ENCODE assay signal across 9 mouse cellular contexts in the genomic region with DNA sequence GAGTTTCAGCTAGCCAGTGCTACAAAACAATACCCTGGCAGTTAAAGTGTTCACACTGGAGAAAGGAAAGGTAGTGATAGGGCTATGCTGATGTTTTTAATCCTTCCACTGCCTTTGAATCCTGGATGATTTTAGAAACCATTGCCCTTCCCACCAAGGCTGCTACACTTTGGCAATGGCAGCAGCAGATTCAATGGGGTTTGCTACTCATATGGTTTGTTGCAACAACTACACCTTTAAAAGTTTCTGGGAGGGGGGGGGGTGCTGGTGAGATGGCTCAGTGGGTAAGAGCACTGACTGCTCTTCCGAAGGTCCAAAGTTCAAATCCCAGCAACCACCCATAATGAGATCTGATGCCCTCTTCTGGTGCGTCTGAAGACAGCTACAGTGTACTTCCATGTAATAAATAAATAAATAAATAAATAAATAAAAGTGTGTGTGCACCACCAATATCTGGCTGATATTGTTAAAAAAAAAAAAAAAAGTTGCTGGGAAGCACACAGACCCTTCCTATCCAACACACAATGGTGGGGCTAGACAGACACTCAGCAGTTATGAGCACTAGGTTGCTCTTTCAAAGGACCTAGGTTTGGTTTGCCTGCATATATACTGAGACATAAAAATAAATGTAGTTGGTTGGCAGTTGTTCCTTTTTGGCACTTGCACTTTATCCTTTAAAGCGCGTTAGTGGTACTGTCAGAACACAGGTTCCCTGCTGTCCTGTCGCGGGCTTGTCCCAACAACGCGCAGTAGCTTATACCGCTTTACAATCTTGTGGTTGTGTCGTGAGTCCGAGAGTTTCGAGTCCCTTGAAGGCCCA. TPM values are rescaled to one million over a fixed set of nuclear protein-coding genes. Genes with fewer than 3 reads are reported as not detected.
DNase-seq lines count a peak whose midpoint lies in the region; ATAC-seq and TF ChIP-seq lines count a peak whose summit lies in the region.
"Had no signal": no experiment of that assay in that cellular context is flagged by ENCODE, and none has a peak within 500 bp of the region (broad histone marks: within the 10 kb centered on the region; RNA-seq: fewer than 3 reads in every experiment).

No protein-coding gene starts in this region.

- H3K4me3 ChIP-seq in forebrain, embryonic 12.5 days (replicated peaks): no peak overlapping the region; the same call in 1 of the 2 replicates
- H3K4me3 ChIP-seq in forebrain, embryonic 11.5 days (ENCODE audit: low read depth, low read length): no peak overlapping the region
- H3K4me3 ChIP-seq in E14TG2a.4 (replicated peaks; ENCODE audit: low read length): peak overlapping the region; percentile 75
- no peak overlapping the region; the same call in 1 of the 2 replicates for H3K4me3 ChIP-seq in limb, embryonic 15.5 days

- H3K4me1 ChIP-seq in forebrain, embryonic 12.5 days: peaks cover 13% of the 10 kb centered on the region
- no peaks in the 10 kb centered on the region; the same call in 1 of the 2 replicates for H3K4me1 ChIP-seq in forebrain, embryonic 11.5 days (replicated peaks; ENCODE audit: control insufficient read depth, insufficient read depth, low read length)
- peaks cover 24% of the 10 kb centered on the region for H3K4me1 ChIP-seq in E14TG2a.4 (replicated peaks; ENCODE audit: low read depth, low read length)
- peaks cover 11% of the 10 kb centered on the region; the same call in 1 of the 2 replicates for H3K4me1 ChIP-seq in limb, embryonic 15.5 days

- no peak overlapping the region for H3K9ac ChIP-seq in forebrain, embryonic 12.5 days
- no peak overlapping the region for H3K9ac ChIP-seq in forebrain, embryonic 11.5 days (ENCODE audit: low read length)
- no peak overlapping the region for H3K9ac ChIP-seq in limb, embryonic 15.5 days

- intact Hi-C loops in heart, postnatal 36 days (cut with DNase I): no loop called here
- intact Hi-C loops in left cerebral cortex, postnatal 14 days (cut with DNase I): loop anchor here (5.0 kb wide), 1 partner anchor 38 kb away; no protein-coding TSS in a partner anchor

- peak overlapping the region; percentile 75 for H3K4me2 ChIP-seq in forebrain, embryonic 12.5 days
- H3K4me2 ChIP-seq in forebrain, embryonic 11.5 days (ENCODE audit: low read depth, low read length, severe bottlenecking): no peak overlapping the region
- H3K4me2 ChIP-seq in limb, embryonic 15.5 days: 0 out of 2 replicates have a peak overlapping the region, but pooled peaks have one; percentile 35

- 77% methylated on average over 12 of the region's 12 CpGs for WGBS in forebrain, embryonic 12.5 days
- WGBS in forebrain, embryonic 11.5 days: 73% methylated on average over 12 of the region's 12 CpGs
- WGBS in limb, embryonic 15.5 days: 71% methylated on average over 12 of the region's 12 CpGs

- H3K27ac ChIP-seq in forebrain, embryonic 12.5 days: no peak overlapping the region
- no peak overlapping the region for H3K27ac ChIP-seq in forebrain, embryonic 11.5 days (ENCODE audit: low read depth, low read length)
- no peak overlapping the region for H3K27ac ChIP-seq in limb, embryonic 15.5 days

- no peak for ATAC-seq in forebrain, embryonic 12.5 days (ENCODE audit: low FRiP score)
- no peak; the same call in 1 of the 2 replicates for ATAC-seq in forebrain, embryonic 11.5 days (replicated peaks; ENCODE audit: low FRiP score)
- ATAC-seq in limb, embryonic 15.5 days (ENCODE audit: insufficient number of reproducible peaks, low FRiP score, low TSS enrichment, low read depth): no peak

- no peaks in the 10 kb centered on the region for H3K27me3 ChIP-seq in forebrain, embryonic 12.5 days
- H3K27me3 ChIP-seq in forebrain, embryonic 11.5 days (ENCODE audit: control insufficient read depth, insufficient read depth, low read length): no peaks in the 10 kb centered on the region
- no peaks in the 10 kb centered on the region for H3K27me3 ChIP-seq in E14TG2a.4 (ENCODE audit: insufficient read depth, low read length)
- H3K27me3 ChIP-seq in limb, embryonic 15.5 days: no peaks in the 10 kb centered on the region

- TF ChIP-seq CTCF in E14TG2a.4 (conservative IDR thresholded peaks at IDR 0.05; ENCODE audit: low read length): no peak

- no peak for DNase-seq in forebrain, embryonic 11.5 days (ENCODE audit: low spot score)
- DNase-seq in heart, postnatal 36 days: peak; percentile 15 to 34
- DNase-seq in urinary bladder, postnatal 25 days (ENCODE audit: low spot score): no peak
- no peak for DNase-seq in left cerebral cortex, postnatal 14 days (ENCODE audit: low spot score in 2 of 2)
- no peak for DNase-seq in urinary bladder, adult 2 months (ENCODE audit: low spot score)

- H3K9me3 ChIP-seq in forebrain, embryonic 12.5 days: no peaks in the 10 kb centered on the region
- no peaks in the 10 kb centered on the region for H3K9me3 ChIP-seq in forebrain, embryonic 11.5 days (ENCODE audit: control insufficient read depth, low read length)
- no peaks in the 10 kb centered on the region for H3K9me3 ChIP-seq in E14TG2a.4 (ENCODE audit: low read length)
- H3K9me3 ChIP-seq in limb, embryonic 15.5 days: no peaks in the 10 kb centered on the region

- H3K36me3 ChIP-seq in forebrain, embryonic 12.5 days (replicated peaks): peaks cover 66% of the 10 kb centered on the region
- peaks cover 3% of the 10 kb centered on the region; the same call in 1 of the 2 replicates for H3K36me3 ChIP-seq in forebrain, embryonic 11.5 days (ENCODE audit: control insufficient read depth, insufficient read depth, low read length)
- peaks cover 70% of the 10 kb centered on the region for H3K36me3 ChIP-seq in E14TG2a.4 (ENCODE audit: insufficient read depth, low read length)
- peaks cover 60% of the 10 kb centered on the region for H3K36me3 ChIP-seq in limb, embryonic 15.5 days

RNA-seq across cellular contexts. Expression of gene Pfdn5, which starts 1.1 kb away (rescaled TPM):
- polyA plus RNA-seq in forebrain, embryonic 12.5 days (2016; fragmentation: Nextera tagmentation; extraction: Ambion mirVana): 352 and 355 TPM in 2 replicates
- 357 and 374 TPM in 2 replicates for polyA plus RNA-seq in forebrain, embryonic 11.5 days (2014; fragmentation: Nextera tagmentation; extraction: Ambion mirVana)
- 100 to 1,000 TPM; 308 to 311 TPM for total RNA-seq in heart, postnatal 36 days (2021)
- 314 and 380 TPM in 2 replicates for polyA plus RNA-seq in limb, embryonic 15.5 days (2015; fragmentation: Nextera tagmentation; extraction: Ambion mirVana)
- total RNA-seq in left cerebral cortex, postnatal 14 days (2021): 100 to 1,000 TPM; 313 to 315 TPM
- polyA plus RNA-seq in urinary bladder, adult 2 months (2012; rRNA removed): 396 and 519 TPM in 2 replicates

RNA-seq across cellular contexts. Expression of gene Myg1, which starts 6.6 kb away (rescaled TPM):
- 105 and 110 TPM in 2 replicates for polyA plus RNA-seq in forebrain, embryonic 12.5 days (2016; fragmentation: Nextera tagmentation; extraction: Ambion mirVana)
- polyA plus RNA-seq in forebrain, embryonic 11.5 days (2014; fragmentation: Nextera tagmentation; extraction: Ambion mirVana): 113 and 124 TPM in 2 replicates
- total RNA-seq in heart, postnatal 36 days (2021): 10 to 100 TPM; 17.7 to 22.7 TPM
- polyA plus RNA-seq in limb, embryonic 15.5 days (2015; fragmentation: Nextera tagmentation; extraction: Ambion mirVana): 81.8 and 86.3 TPM in 2 replicates
- total RNA-seq in left cerebral cortex, postnatal 14 days (2021): 10 to 100 TPM; 48.2 to 51.4 TPM
- polyA plus RNA-seq in urinary bladder, adult 2 months (2012; rRNA removed): 54.1 and 59.1 TPM in 2 replicates

RNA-seq across cellular contexts. Expression of gene Aaas, which starts 25.7 kb away (rescaled TPM):
- 75.0 and 78.2 TPM in 2 replicates for polyA plus RNA-seq in forebrain, embryonic 12.5 days (2016; fragmentation: Nextera tagmentation; extraction: Ambion mirVana)
- 103 and 114 TPM in 2 replicates for polyA plus RNA-seq in forebrain, embryonic 11.5 days (2014; fragmentation: Nextera tagmentation; extraction: Ambion mirVana)
- 10 to 100 TPM; 12.5 to 12.8 TPM for total RNA-seq in heart, postnatal 36 days (2021)
- 61.3 and 62.0 TPM in 2 replicates for polyA plus RNA-seq in limb, embryonic 15.5 days (2015; fragmentation: Nextera tagmentation; extraction: Ambion mirVana)
- 10 to 100 TPM; 17.5 to 18.8 TPM for total RNA-seq in left cerebral cortex, postnatal 14 days (2021)
- 19.1 and 21.4 TPM in 2 replicates for polyA plus RNA-seq in urinary bladder, adult 2 months (2012; rRNA removed)

RNA-seq across cellular contexts. Expression of gene Espl1, which starts 28.8 kb away (rescaled TPM):
- polyA plus RNA-seq in forebrain, embryonic 12.5 days (2016; fragmentation: Nextera tagmentation; extraction: Ambion mirVana): 36.9 and 42.3 TPM in 2 replicates
- 58.3 and 60.3 TPM in 2 replicates for polyA plus RNA-seq in forebrain, embryonic 11.5 days (2014; fragmentation: Nextera tagmentation; extraction: Ambion mirVana)
- 1 to 10 TPM; 1.0 to 2.1 TPM for total RNA-seq in heart, postnatal 36 days (2021)
- polyA plus RNA-seq in limb, embryonic 15.5 days (2015; fragmentation: Nextera tagmentation; extraction: Ambion mirVana): 17.7 and 19.5 TPM in 2 replicates
- total RNA-seq in left cerebral cortex, postnatal 14 days (2021): 1 to 10 TPM; 1.8 to 2.3 TPM
- polyA plus RNA-seq in urinary bladder, adult 2 months (2012; rRNA removed): 1.7 and 1.9 TPM in 2 replicates

RNA-seq across cellular contexts. Expression of gene Sp7, which starts 42.1 kb away (rescaled TPM):
- 0.32 and 0.46 TPM in 2 replicates for polyA plus RNA-seq in forebrain, embryonic 12.5 days (2016; fragmentation: Nextera tagmentation; extraction: Ambion mirVana)
- 0.20 and 0.52 TPM in 2 replicates for polyA plus RNA-seq in forebrain, embryonic 11.5 days (2014; fragmentation: Nextera tagmentation; extraction: Ambion mirVana)
- not detected for total RNA-seq in heart, postnatal 36 days (2021)
- 12.6 and 18.1 TPM in 2 replicates for polyA plus RNA-seq in limb, embryonic 15.5 days (2015; fragmentation: Nextera tagmentation; extraction: Ambion mirVana)
- total RNA-seq in left cerebral cortex, postnatal 14 days (2021): under 1 TPM; 0.26 to 0.53 TPM
- polyA plus RNA-seq in urinary bladder, adult 2 months (2012; rRNA removed): 0.15 and 0.21 TPM in 2 replicates
- total RNA-seq: heart, postnatal 14 days had no signal

Comparison
In these comparisons a context has a peak if more than half of its experiments do, and no peak if none do; other contexts are left out.
1. DNase-seq: peak in heart, postnatal 36 days (2 of 2); none in forebrain, embryonic 11.5 days (single experiment), urinary bladder, postnatal 25 days (single experiment), left cerebral cortex, postnatal 14 days (0 of 2) and urinary bladder, adult 2 months (single experiment).